Mouse (Mus musculus): Measurements from ENCODE around the gene Tdpoz5. TPM values are rescaled to one million over a fixed set of nuclear protein-coding genes. Genes with fewer than 3 reads are reported as not detected.
"Not testable (repeated sequence)": the region's sequence is repeated elsewhere in the genome, so short reads cannot be mapped to it uniquely, and the experiment has no call there.

The Tdpoz5 gene
- total RNA-seq (2021) (not detected), polyA plus RNA-seq (2012; rRNA removed) (not detected in 2 replicates)
- long read RNA-seq, result 0 reads

GRCm38 (mm10) chr3:93961214-93961613, at the start of gene Tdpoz5:
Gene Tdpoz5 (minus strand): TSS chr3:93961314.
- DNase-seq, result not testable (repeated sequence)

- not testable (repeated sequence) for DNase-seq
Measured at GRCm38 (mm10) chr3:93968938-93969337, 7.8 kb upstream of the Tdpoz5 start.

- DNase-seq, result not testable (repeated sequence)
Measured at GRCm38 (mm10) chr3:93943443-93943842, 17.7 kb downstream of the Tdpoz5 start, which contains the start of gene Gm9117. Gene Gm9117 (minus strand): TSS chr3:93943543.

GRCm38 (mm10) chr3:93938386-93938785, 22.7 kb downstream of the Tdpoz5 start:
- DNase-seq, result not testable (repeated sequence)

Other genes starting within 250 kb of the Tdpoz5 start
- not detected for gene Gm5773, start 188.3 kb downstream of the Tdpoz5 start, total RNA-seq (2021)
- not detected in 2 replicates for gene Gm5773, start 188.3 kb downstream of the Tdpoz5 start, polyA plus RNA-seq (2012; rRNA removed)
- not detected for gene Tdpoz4, start 164.9 kb downstream of the Tdpoz5 start, total RNA-seq (2021)
- gene Tdpoz4, start 164.9 kb downstream of the Tdpoz5 start, polyA plus RNA-seq (2012; rRNA removed), result not detected in 2 replicates
- gene Tdpoz3, start 135.3 kb downstream of the Tdpoz5 start, total RNA-seq (2021), result not detected
- gene Tdpoz3, start 135.3 kb downstream of the Tdpoz5 start, polyA plus RNA-seq (2012; rRNA removed), result not detected in 2 replicates
- gene Gm9117, start 17.8 kb downstream of the Tdpoz5 start, total RNA-seq (2021), result not detected
- gene Gm9117, start 17.8 kb downstream of the Tdpoz5 start, polyA plus RNA-seq (2012; rRNA removed), result not detected in 2 replicates
- gene Gm9125, start 93.6 kb upstream of the Tdpoz5 start, total RNA-seq (2021), result not detected
- not detected in 2 replicates for gene Gm9125, start 93.6 kb upstream of the Tdpoz5 start, polyA plus RNA-seq (2012; rRNA removed)
- gene Gm10697, start 111.3 kb upstream of the Tdpoz5 start, total RNA-seq (2021), result not detected
- not detected in 2 replicates for gene Gm10697, start 111.3 kb upstream of the Tdpoz5 start, polyA plus RNA-seq (2012; rRNA removed)
- not detected for gene Gm10696, start 216.9 kb upstream of the Tdpoz5 start, total RNA-seq (2021)
- not detected in 2 replicates for gene Gm10696, start 216.9 kb upstream of the Tdpoz5 start, polyA plus RNA-seq (2012; rRNA removed)
- not detected for gene Gm5286, start 235.4 kb upstream of the Tdpoz5 start, total RNA-seq (2021)
- gene Gm5286, start 235.4 kb upstream of the Tdpoz5 start, polyA plus RNA-seq (2012; rRNA removed), result not detected in 2 replicates